ENCODE assay signal across 11 mouse cellular contexts in the genomic region with DNA sequence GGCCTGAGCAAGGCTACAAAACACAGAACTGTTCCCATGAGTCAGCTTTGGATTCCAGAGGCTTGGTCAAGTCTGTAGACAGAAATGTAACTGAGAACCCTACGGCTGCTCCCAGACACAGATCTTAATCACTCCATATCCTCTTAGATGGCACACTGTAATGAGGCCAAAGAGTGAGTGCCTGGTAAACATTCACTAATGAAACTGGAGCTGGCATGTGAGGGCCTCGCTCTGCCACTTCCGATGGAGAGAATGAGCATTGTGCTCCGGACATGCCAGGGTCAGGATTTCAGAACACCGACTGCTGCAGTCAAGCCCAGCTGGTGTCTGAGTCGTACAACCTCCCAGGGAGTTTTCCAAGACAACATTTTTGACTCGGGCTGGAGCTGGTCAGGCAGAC. TPM values are rescaled to one million over a fixed set of nuclear protein-coding genes. Genes with fewer than 3 reads are reported as not detected.
A peak's percentile ranks its signal among the peaks of the same experiment; 100 is the strongest.
DNase-seq lines count a peak whose midpoint lies in the region; ATAC-seq and TF ChIP-seq lines count a peak whose summit lies in the region.
"Had no signal": no experiment of that assay in that cellular context is flagged by ENCODE, and none has a peak within 500 bp of the region (broad histone marks: within the 10 kb centered on the region; RNA-seq: fewer than 3 reads in every experiment).

No protein-coding gene starts in this region.

- peaks cover 23% of the 10 kb centered on the region for H3K36me3 ChIP-seq in embryonic facial prominence, embryonic 13.5 days
- H3K36me3 ChIP-seq in myocyte (ENCODE audit: control insufficient read depth, insufficient read depth) = no peaks in the 10 kb centered on the region

- no peaks in the 10 kb centered on the region for H3K79me2 ChIP-seq in myocyte (ENCODE audit: control insufficient read depth, insufficient read depth)

- H3K27me3 ChIP-seq in embryonic facial prominence, embryonic 13.5 days = no peaks in the 10 kb centered on the region
- no peaks in the 10 kb centered on the region for H3K27me3 ChIP-seq in myocyte (ENCODE audit: control insufficient read depth, insufficient read depth, insufficient read length)

- no peak overlapping the region for H3K9ac ChIP-seq in embryonic facial prominence, embryonic 13.5 days

- no peak overlapping the region for H3ac ChIP-seq in myocyte (ENCODE audit: control insufficient read depth, insufficient read length)

- H3K4me1 ChIP-seq in embryonic facial prominence, embryonic 13.5 days = peaks cover 20% of the 10 kb centered on the region

- no peak for TF ChIP-seq POLR2A in myocyte (IDR thresholded peaks at IDR 0.05; ENCODE audit: insufficient read length, low read depth)

- WGBS in embryonic facial prominence, embryonic 13.5 days = 31% methylated on average over 7 of the region's 7 CpGs

- no peak overlapping the region for H3K4me2 ChIP-seq in embryonic facial prominence, embryonic 13.5 days
- H3K4me2 ChIP-seq in myocyte (ENCODE audit: low read depth) = peak overlapping the region; percentile 84

- ATAC-seq in embryonic facial prominence, embryonic 13.5 days (ENCODE audit: insufficient number of reproducible peaks, insufficient read depth, low FRiP score, low TSS enrichment, low read depth) = no peak
- ATAC-seq in monocyte, adult 5-6 weeks (replicated peaks; ENCODE audit: insufficient number of reproducible peaks, low FRiP score, low TSS enrichment, poor library complexity, severe bottlenecking) = no peak

- DNase-seq in embryo, embryonic 10.5 days (ENCODE audit: low spot score) = peak; percentile 12
- no peak for DNase-seq in embryo, embryonic 11 days
- peak; percentile 74 for DNase-seq in kidney, postnatal 14 days
- DNase-seq in frontal cortex, postnatal 25 days (ENCODE audit: low spot score in 2 of 2) = no peak
- no peak for DNase-seq in layer of hippocampus, postnatal 10 days (ENCODE audit: low spot score in 2 of 2)
- DNase-seq: cerebellum, postnatal 10 days; heart, adult 2 months had no signal

- peak overlapping the region; percentile 52 for H3K27ac ChIP-seq in embryonic facial prominence, embryonic 13.5 days
- H3K27ac ChIP-seq: heart, adult 2 months; macrophage had no signal

- H3K4me3 ChIP-seq in embryonic facial prominence, embryonic 13.5 days = no peak overlapping the region
- H3K4me3 ChIP-seq in myocyte = no peak overlapping the region
- H3K4me3 ChIP-seq: heart, adult 2 months had no signal

- no peaks in the 10 kb centered on the region for H3K9me3 ChIP-seq in embryonic facial prominence, embryonic 13.5 days

TF ChIP-seq in myocyte, 11 proteins besides CTCF, POLR2A, EP300 and RAD21:
- no peak for TF ChIP-seq E2F4 (IDR thresholded peaks at IDR 0.05; ENCODE audit: insufficient read depth)
- no peak for TF ChIP-seq MAX (IDR thresholded peaks at IDR 0.05; ENCODE audit: low read depth)
- TF ChIP-seq SRF (IDR thresholded peaks at IDR 0.05; ENCODE audit: control insufficient read depth, insufficient read length, low read depth) = no peak
- peak in 1 of 3 experiments; percentile 28 for TF ChIP-seq MYOG (IDR thresholded peaks at IDR 0.05; ENCODE audit: control insufficient read depth in 1 of 3, insufficient read depth in 1 of 3, insufficient read length in 2 of 3, low read depth in 2 of 3)
- no peak for TF ChIP-seq REST (IDR thresholded peaks at IDR 0.05; ENCODE audit: insufficient read depth, insufficient read length)
- peak in 2 of 3 experiments; percentile 24 to 34 for TF ChIP-seq MYOD1 (IDR thresholded peaks at IDR 0.05; ENCODE audit: control insufficient read depth in 1 of 3, insufficient read length in 2 of 3, low read depth in 2 of 3)
TF ChIP-seq in myocyte: peak in this region for 2.

RNA-seq across cellular contexts. Expression of a gene that starts 32.4 kb away (rescaled TPM):
- polyA plus RNA-seq in embryonic facial prominence, embryonic 13.5 days (2015; fragmentation: Nextera tagmentation; extraction: Ambion mirVana) = 54.0 and 55.8 TPM in 2 replicates
- polyA plus RNA-seq in myocyte (2012; fragmentation: generic; extraction: Trizol) = 7.5 TPM
- 1.4 to 29.5 TPM (median 23.9 TPM) in 3 replicates for total RNA-seq in monocyte, adult 5-6 weeks (2017)
- total RNA-seq in layer of hippocampus, postnatal 10 days (2021) = 10 to 100 TPM; 16.9 to 20.5 TPM

Comparison
In these comparisons a context has a peak if more than half of its experiments do, and no peak if none do; other contexts are left out.
1. DNase-seq: peak in embryo, embryonic 10.5 days (single experiment) and kidney, postnatal 14 days (single experiment); none in embryo, embryonic 11 days (single experiment), frontal cortex, postnatal 25 days (0 of 2) and layer of hippocampus, postnatal 10 days (0 of 2).